Mouse (Mus musculus): ENCODE results near the gene Optn. TPM values are rescaled to one million over a fixed set of nuclear protein-coding genes. Genes with fewer than 3 reads are reported as not detected.

Gene Optn
- polyA plus RNA-seq, 1 experiment: 11.2 TPM

DNA sequence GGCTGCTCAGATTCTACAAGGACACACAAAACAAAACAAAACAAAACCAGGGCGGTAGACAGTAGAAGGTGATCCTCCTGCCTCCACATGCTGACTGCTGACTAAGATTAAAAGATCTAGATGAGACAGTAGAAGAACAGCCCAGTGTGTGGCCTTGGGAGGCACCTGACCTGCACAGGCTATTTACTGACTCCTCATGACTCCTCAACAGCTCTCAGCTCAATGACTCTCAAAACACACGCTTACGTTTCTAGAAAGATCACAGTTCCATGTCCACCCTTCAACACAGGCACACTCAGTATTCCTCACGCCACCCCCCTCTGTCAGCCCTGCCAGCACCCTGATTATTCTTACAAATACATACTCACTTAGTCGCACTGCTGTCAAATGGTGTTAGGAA lies 5.4 kb downstream of the Optn start:
- Histone ChIP-seq H3ac (ENCODE audit: control insufficient read depth, insufficient read length) (no peak overlapping the region), H3K27me3 (ENCODE audit: control insufficient read depth, insufficient read depth, insufficient read length) (no peaks in the 10 kb centered on the region), H3K36me3 (ENCODE audit: control insufficient read depth, insufficient read depth) (no peaks in the 10 kb centered on the region), H3K4me3 (no peak overlapping the region), H3K79me2 (ENCODE audit: control insufficient read depth, insufficient read depth) (no peaks in the 10 kb centered on the region), H3K4me2 (ENCODE audit: low read depth) (no peak overlapping the region)
- TF ChIP-seq USF1 (IDR thresholded peaks at IDR 0.05; ENCODE audit: low read depth) (no peak), TCF3 (IDR thresholded peaks at IDR 0.05; ENCODE audit: insufficient read length, low read depth) (no peak), E2F4 (IDR thresholded peaks at IDR 0.05; ENCODE audit: insufficient read depth) (no peak), SRF (IDR thresholded peaks at IDR 0.05; ENCODE audit: control insufficient read depth, insufficient read length, low read depth) (no peak), MYOD1 (IDR thresholded peaks at IDR 0.05; ENCODE audit: control insufficient read depth in 1 of 3, insufficient read length in 2 of 3, low read depth in 2 of 3) (no peak), CEBPB (IDR thresholded peaks at IDR 0.05; ENCODE audit: insufficient read depth, poor library complexity, severe bottlenecking) (no peak), MAX (IDR thresholded peaks at IDR 0.05; ENCODE audit: low read depth) (no peak), POLR2AphosphoS2 (IDR thresholded peaks at IDR 0.05; ENCODE audit: insufficient read length, low read depth) (no peak), MYOG (IDR thresholded peaks at IDR 0.05; ENCODE audit: control insufficient read depth in 1 of 3, insufficient read depth in 1 of 3, insufficient read length in 2 of 3, low read depth in 2 of 3) (no peak), REST (IDR thresholded peaks at IDR 0.05; ENCODE audit: insufficient read depth, insufficient read length) (no peak), POLR2A (IDR thresholded peaks at IDR 0.05; ENCODE audit: insufficient read length, low read depth) (no peak), TCF12 (IDR thresholded peaks at IDR 0.05; ENCODE audit: insufficient read depth, poor library complexity, severe bottlenecking) (no peak)

GRCm38 (mm10) chr2:5050562-5050961 lies 13.3 kb downstream of the Optn start:
- Histone ChIP-seq H3K4me2 (ENCODE audit: low read depth) (no peak overlapping the region), H3K36me3 (ENCODE audit: control insufficient read depth, insufficient read depth) (no peaks in the 10 kb centered on the region), H3K79me2 (ENCODE audit: control insufficient read depth, insufficient read depth) (no peaks in the 10 kb centered on the region), H3K27me3 (ENCODE audit: control insufficient read depth, insufficient read depth, insufficient read length) (no peaks in the 10 kb centered on the region), H3K4me3 (no peak overlapping the region), H3ac (ENCODE audit: control insufficient read depth, insufficient read length) (no peak overlapping the region)
- no peak for TF ChIP-seq MAX (IDR thresholded peaks at IDR 0.05; ENCODE audit: low read depth)
- TF ChIP-seq POLR2A (IDR thresholded peaks at IDR 0.05; ENCODE audit: insufficient read length, low read depth): no peak
- no peak for TF ChIP-seq POLR2AphosphoS2 (IDR thresholded peaks at IDR 0.05; ENCODE audit: insufficient read length, low read depth)
- no peak for TF ChIP-seq MYOG (IDR thresholded peaks at IDR 0.05; ENCODE audit: control insufficient read depth in 1 of 3, insufficient read depth in 1 of 3, insufficient read length in 2 of 3, low read depth in 2 of 3)
- TF ChIP-seq REST (IDR thresholded peaks at IDR 0.05; ENCODE audit: insufficient read depth, insufficient read length): no peak
- TF ChIP-seq MYOD1 (IDR thresholded peaks at IDR 0.05; ENCODE audit: control insufficient read depth in 1 of 3, insufficient read length in 2 of 3, low read depth in 2 of 3): no peak
- TF ChIP-seq TCF12 (IDR thresholded peaks at IDR 0.05; ENCODE audit: insufficient read depth, poor library complexity, severe bottlenecking): no peak
- no peak for TF ChIP-seq SRF (IDR thresholded peaks at IDR 0.05; ENCODE audit: control insufficient read depth, insufficient read length, low read depth)

DNA sequence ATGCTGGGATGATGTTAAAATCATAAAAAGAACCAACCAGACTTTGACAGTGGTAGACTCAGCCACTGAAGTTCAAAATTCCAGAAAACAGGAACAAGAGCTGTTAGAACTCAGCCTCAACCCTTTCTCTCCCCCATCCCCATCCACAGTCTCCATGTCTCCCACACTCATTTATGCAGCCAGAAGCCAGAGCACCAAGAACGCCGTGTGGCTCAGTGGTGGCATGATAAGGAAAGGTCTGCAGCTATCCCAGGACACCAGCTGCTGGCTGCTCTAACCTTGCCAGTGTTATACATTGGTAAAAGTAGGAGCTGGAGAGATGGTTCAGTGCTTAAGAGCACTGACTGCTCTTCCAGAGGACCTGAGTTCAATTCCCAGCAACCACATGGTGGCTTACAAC lies 16.8 kb downstream of the Optn start:
- H3K27me3 ChIP-seq (ENCODE audit: control insufficient read depth, insufficient read depth, insufficient read length): no peaks in the 10 kb centered on the region
- H3K79me2 ChIP-seq (ENCODE audit: control insufficient read depth, insufficient read depth): no peaks in the 10 kb centered on the region
- H3K4me2 ChIP-seq (ENCODE audit: low read depth): no peak overlapping the region
- no peaks in the 10 kb centered on the region for H3K36me3 ChIP-seq (ENCODE audit: control insufficient read depth, insufficient read depth)
- H3ac ChIP-seq (ENCODE audit: control insufficient read depth, insufficient read length): no peak overlapping the region
- no peak overlapping the region for H3K4me3 ChIP-seq
- no peak for TF ChIP-seq POLR2A (IDR thresholded peaks at IDR 0.05; ENCODE audit: insufficient read length, low read depth)
- TF ChIP-seq POLR2AphosphoS2 (IDR thresholded peaks at IDR 0.05; ENCODE audit: insufficient read length, low read depth): no peak
- TF ChIP-seq E2F4 (IDR thresholded peaks at IDR 0.05; ENCODE audit: insufficient read depth): no peak
- no peak for TF ChIP-seq MYOD1 (IDR thresholded peaks at IDR 0.05; ENCODE audit: control insufficient read depth in 1 of 3, insufficient read length in 2 of 3, low read depth in 2 of 3)
- TF ChIP-seq MAX (IDR thresholded peaks at IDR 0.05; ENCODE audit: low read depth): no peak
- TF ChIP-seq USF1 (IDR thresholded peaks at IDR 0.05; ENCODE audit: low read depth): no peak
- TF ChIP-seq TCF12 (IDR thresholded peaks at IDR 0.05; ENCODE audit: insufficient read depth, poor library complexity, severe bottlenecking): no peak
- TF ChIP-seq MYOG (IDR thresholded peaks at IDR 0.05; ENCODE audit: control insufficient read depth in 1 of 3, insufficient read depth in 1 of 3, insufficient read length in 2 of 3, low read depth in 2 of 3): no peak
- TF ChIP-seq CEBPB (IDR thresholded peaks at IDR 0.05; ENCODE audit: insufficient read depth, poor library complexity, severe bottlenecking): no peak
- no peak for TF ChIP-seq REST (IDR thresholded peaks at IDR 0.05; ENCODE audit: insufficient read depth, insufficient read length)

DNA sequence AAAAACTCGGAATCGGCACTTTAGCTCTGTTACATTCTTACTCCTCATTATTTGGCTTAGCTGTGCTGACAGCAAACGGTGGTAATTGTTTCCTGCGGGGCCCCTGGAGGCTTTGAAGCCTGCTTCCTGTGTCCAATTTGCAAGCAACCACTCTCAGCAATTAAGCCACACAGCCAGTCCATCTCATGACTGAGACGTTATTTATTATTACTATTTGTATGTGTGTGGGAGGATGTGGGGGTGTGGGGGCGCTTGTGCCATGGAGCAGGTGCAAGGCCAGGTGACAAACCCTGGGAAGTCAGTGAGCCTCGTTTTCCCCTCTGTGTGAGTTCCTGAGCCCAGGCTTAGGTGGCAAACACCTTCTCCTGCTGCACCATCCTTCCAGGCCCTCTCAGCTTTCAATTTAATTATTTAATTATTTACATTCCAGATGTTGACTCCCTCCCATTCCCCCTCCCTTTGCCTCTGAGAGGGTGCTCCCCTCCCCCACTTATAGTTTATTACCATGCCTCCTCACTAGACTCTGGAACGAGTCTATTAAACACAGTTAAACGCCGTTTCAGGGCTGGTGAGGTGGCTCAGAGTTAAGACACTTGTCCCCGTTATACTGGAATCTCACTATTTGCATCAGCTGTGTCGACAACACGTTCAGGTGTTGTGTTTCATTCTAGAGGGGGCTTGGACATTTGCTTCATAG lies 18.4 kb downstream of the Optn start:
- TF ChIP-seq REST (IDR thresholded peaks at IDR 0.05; ENCODE audit: insufficient read depth, insufficient read length) (no peak), POLR2A (IDR thresholded peaks at IDR 0.05; ENCODE audit: insufficient read length, low read depth) (no peak), MYOD1 (IDR thresholded peaks at IDR 0.05; ENCODE audit: control insufficient read depth in 1 of 3, insufficient read length in 2 of 3, low read depth in 2 of 3) (no peak), MAX (IDR thresholded peaks at IDR 0.05; ENCODE audit: low read depth) (no peak), TCF12 (IDR thresholded peaks at IDR 0.05; ENCODE audit: insufficient read depth, poor library complexity, severe bottlenecking) (no peak), TCF3 (IDR thresholded peaks at IDR 0.05; ENCODE audit: insufficient read length, low read depth) (no peak), SRF (IDR thresholded peaks at IDR 0.05; ENCODE audit: control insufficient read depth, insufficient read length, low read depth) (no peak), MYOG (IDR thresholded peaks at IDR 0.05; ENCODE audit: control insufficient read depth in 1 of 3, insufficient read depth in 1 of 3, insufficient read length in 2 of 3, low read depth in 2 of 3) (no peak), CEBPB (IDR thresholded peaks at IDR 0.05; ENCODE audit: insufficient read depth, poor library complexity, severe bottlenecking) (no peak)
- H3K36me3 ChIP-seq (ENCODE audit: control insufficient read depth, insufficient read depth): no peaks in the 10 kb centered on the region
- H3K27me3 ChIP-seq (ENCODE audit: control insufficient read depth, insufficient read depth, insufficient read length): no peaks in the 10 kb centered on the region
- H3K4me2 ChIP-seq (ENCODE audit: low read depth): no peak overlapping the region
- H3K4me3 ChIP-seq: no peak overlapping the region
- H3K79me2 ChIP-seq (ENCODE audit: control insufficient read depth, insufficient read depth): no peaks in the 10 kb centered on the region
- H3ac ChIP-seq (ENCODE audit: control insufficient read depth, insufficient read length): no peak overlapping the region

Measured in myocyte (in vitro differentiated cells).